Mouse (Mus musculus) left cerebral cortex, adult 6 months (tissue): Measurements from ENCODE around the gene Ddx58. TPM values are rescaled to one million over a fixed set of nuclear protein-coding genes. Genes with fewer than 3 reads are reported as not detected.

Experiments used
- long read RNA-seq, 2 experiments: library from polyadenylated mRNA; unstranded; transcript quantifications; one replicate each; pipeline ENCODE4 v2.0.0; 2019 to 2020
- polyA plus RNA-seq: library from polyadenylated mRNA; unstranded; fragments of <200 nt; fragmentation: Nextera tagmentation; gene quantifications from 2 replicates; pipeline ENCODE4 v1.2.3, GENCODE M21; 2021

Gene Ddx58
- polyA plus RNA-seq: 2.7 and 2.9 TPM in 2 replicates
- long read RNA-seq, experiment 1, transcript Ddx58-201 (18 exons, 3,874 nt): major isoform, 5 of 7 reads
- long read RNA-seq, experiment 1, partial matches to known transcripts: 0 of 7 reads
- long read RNA-seq, experiment 1, other reads (novel, unspliced or antisense): 1 of 7 reads
- long read RNA-seq, experiment 2, partial matches to known transcripts: 1 of 1 reads
- long read RNA-seq, experiment 2, other reads (novel, unspliced or antisense): 0 of 1 reads

DNA sequence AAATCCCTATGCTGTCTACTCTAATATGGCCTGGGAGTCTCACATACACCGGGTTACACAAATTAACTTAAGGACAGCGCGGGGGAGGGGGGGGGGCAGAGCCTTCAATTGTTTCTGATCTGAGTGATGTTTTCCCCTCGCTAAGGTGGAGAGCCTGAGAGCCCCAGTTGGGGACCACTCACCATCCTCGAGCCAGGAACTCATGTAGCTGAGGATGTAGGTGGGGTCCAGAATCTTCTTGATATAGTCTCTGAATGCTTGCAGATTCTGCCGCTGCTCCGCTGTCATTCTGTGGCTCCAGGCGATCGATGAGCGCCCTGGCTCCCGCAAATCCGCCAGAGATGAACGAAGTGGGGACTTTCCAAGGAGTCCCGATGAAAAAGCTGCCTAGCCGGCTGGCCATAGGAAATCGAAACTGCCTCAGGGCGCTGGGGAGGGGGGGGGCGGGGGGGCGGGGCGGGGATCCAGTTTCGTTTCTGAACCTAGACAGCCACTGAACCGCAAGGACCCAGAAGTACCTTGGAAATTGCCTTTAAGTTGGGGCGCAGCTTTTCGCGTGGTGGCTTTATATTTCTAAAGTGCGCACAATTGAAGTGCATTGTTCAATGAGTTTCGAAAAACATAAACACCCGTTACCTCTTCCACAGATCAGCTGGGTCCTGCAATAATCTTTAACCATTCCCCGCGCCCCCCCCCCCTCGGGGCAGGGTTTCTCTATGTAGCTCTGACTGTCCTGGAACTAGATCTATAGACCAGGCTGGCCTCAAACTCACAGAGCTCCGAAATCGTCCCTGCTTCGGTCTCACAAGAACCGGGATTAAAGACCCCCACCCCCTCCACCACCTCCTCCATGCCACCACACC is at the start of gene Ddx58:
Gene Ddx58 (minus strand): TSS at position 420 of the 863 bp plus-strand sequence.

DNA sequence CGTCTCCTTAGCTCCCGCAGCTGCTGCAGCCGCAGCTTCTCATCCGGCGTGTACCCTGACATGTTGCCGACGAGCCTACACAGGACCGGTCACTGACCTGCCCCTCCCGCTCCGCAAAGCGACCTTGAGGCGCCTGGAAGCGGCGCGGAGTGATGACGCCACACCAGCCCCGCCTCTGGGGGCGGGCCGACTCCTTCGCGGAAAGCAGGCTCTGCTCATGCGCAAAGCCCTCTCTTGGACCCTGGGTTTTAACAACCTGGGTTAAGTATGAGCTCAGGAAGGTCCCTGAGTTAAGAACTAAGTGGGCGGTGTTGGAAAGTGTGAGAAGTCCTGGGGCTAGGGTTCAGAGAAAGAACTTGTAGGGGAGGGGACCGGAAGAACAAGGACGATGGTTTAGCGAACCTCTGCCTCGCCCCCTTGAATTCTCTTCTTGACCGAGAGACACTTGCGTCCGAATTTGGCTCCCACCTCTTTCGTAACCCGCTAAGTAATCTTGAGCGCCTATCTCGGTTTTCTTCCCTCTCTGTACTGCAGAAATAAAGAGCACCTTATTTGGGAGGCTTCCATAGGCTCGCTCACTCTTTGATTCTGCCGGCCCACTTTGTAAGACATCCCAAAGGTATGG is 39.8 kb upstream of the Ddx58 start, which contains the start of gene Ndufb6:
Gene Ndufb6 (minus strand): TSS at position 146 of the 625 bp plus-strand sequence.

DNA sequence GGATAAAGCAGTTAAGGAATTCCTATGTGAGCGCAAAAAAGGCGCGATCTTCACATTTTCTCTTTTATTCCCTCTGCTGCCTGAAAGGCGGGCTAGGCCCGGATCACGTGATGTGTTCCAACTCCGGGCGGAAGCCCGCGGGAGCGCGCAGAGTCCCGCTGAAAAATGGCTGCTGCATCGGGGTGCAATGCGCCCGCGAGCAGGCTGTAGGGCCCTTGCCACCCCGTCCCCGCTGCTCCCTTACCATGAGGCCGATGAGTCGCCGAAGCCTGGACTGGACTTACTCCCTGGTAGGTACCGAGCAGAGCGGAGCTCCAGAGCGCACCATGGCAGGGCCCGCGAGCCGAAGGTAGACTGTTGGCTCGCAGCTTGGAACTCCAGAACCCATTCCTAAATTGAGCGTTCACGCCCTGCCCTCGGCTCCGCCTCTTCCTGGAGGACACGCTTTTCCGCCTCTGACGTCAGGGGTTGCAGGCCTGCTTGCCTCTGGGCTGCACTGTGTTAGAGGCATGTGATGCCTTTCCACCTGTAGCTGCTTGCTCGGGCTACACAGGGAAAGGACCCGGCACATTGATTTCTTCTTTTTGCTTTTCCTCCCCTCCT is 29.9 kb upstream of the Ddx58 start, which contains the start of the genes Smim27 and Topors:
Gene Smim27 (plus strand): TSS at position 150 of the 603 bp plus-strand sequence.
Gene Topors (minus strand): TSS at position 421 of the 603 bp plus-strand sequence.

Other genes with a start within 250 kb of the Ddx58 start
- gene Aco1, start 96.7 kb downstream of the Ddx58 start, polyA plus RNA-seq: 15.2 and 15.8 TPM in 2 replicates
- 15.6 and 17.7 TPM in 2 replicates for gene Smim27, start 29.8 kb upstream of the Ddx58 start, polyA plus RNA-seq
- 7.1 and 10.1 TPM in 2 replicates for gene Topors, start 30.0 kb upstream of the Ddx58 start, polyA plus RNA-seq
- gene Ndufb6, start 39.6 kb upstream of the Ddx58 start, polyA plus RNA-seq: 580 and 627 TPM in 2 replicates
- 11.5 and 11.7 TPM in 2 replicates for gene Tmem215, start 232.4 kb upstream of the Ddx58 start, polyA plus RNA-seq